Mouse (Mus musculus) right cerebral cortex, adult 2 months (tissue): Measurements from ENCODE around the gene Vwc2l.

Experiments used
- DNase-seq, 2 experiments: peaks; one replicate each; pipeline ENCODE4 v3.0.0; 2021 to 2022; ENCODE audit warnings: low spot score in 2 of 2

Vwc2l gene

GRCm38 (mm10) chr1:70911235-70911634 lies 185.7 kb downstream of the Vwc2l start:
- no peak for DNase-seq

- no peak for DNase-seq
Observed at GRCm38 (mm10) chr1:70913071-70913470, 187.6 kb downstream of the Vwc2l start.

GRCm38 (mm10) chr1:70918173-70919036 lies 192.9 kb downstream of the Vwc2l start:
- DNase-seq = no peak

GRCm38 (mm10) chr1:70933016-70933415 lies 207.5 kb downstream of the Vwc2l start:
- DNase-seq = no peak
